Mouse (Mus musculus): ENCODE data around the gene Nrg3.
"Not testable (repeated sequence)": the region's sequence is repeated elsewhere in the genome, so short reads cannot be mapped to it uniquely, and the experiment has no call there.

The Nrg3 gene

DNA sequence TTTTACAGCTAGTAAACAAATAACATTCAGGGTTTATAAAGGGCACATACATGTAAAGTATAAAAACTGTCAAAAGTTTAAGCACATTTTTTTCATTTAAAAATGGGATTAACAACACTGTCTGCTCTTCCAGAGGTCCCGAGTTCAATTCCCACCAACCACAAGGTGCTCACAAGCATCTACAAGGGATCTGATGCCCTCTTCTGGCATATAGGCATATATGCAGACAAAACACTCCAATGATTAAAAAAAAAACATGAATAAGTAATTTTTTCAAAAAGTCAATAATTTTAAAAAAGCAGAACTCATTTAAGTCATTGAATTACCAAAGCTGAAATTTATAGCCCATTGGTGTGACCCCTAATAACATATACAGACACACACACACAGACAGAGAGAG is 878.6 kb downstream of the Nrg3 start:
- no peak for DNase-seq

- DNase-seq: no peak
These were observed 896.1 kb downstream of the Nrg3 start for GRCm38 (mm10) chr14:38576796-38577195.

- DNase-seq: no peak
These were observed 904.7 kb downstream of the Nrg3 start for GRCm38 (mm10) chr14:38568184-38568583.

DNA sequence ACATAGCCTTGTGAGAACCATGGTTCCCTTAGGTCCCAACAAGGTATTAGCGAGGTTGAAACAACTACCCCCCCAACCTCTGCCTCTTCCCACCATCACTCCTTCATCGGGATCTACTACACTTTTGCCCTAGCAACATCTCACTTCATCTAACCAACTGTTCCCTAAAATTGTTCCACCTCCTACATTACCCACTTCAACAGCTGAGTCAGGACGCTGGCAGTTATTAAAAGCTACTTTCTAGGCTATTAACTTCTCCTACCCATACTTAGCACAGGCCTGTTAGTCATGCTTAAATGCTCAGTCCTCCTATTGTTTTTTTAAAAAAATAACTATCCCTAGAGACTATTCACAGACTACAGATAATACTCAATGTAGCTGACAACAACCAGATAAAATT is 906.7 kb downstream of the Nrg3 start:
- DNase-seq: no peak

GRCm38 (mm10) chr14:38554636-38555035 is 918.3 kb downstream of the Nrg3 start:
- DNase-seq: no peak

- no peak for DNase-seq
These were observed 925.6 kb downstream of the Nrg3 start for GRCm38 (mm10) chr14:38547257-38547656.

GRCm38 (mm10) chr14:38535181-38535580 is 937.7 kb downstream of the Nrg3 start:
- DNase-seq: no peak

GRCm38 (mm10) chr14:38533495-38533894 is 939.4 kb downstream of the Nrg3 start:
- DNase-seq: no peak

GRCm38 (mm10) chr14:38516232-38516631 is 956.7 kb downstream of the Nrg3 start:
- no peak for DNase-seq

GRCm38 (mm10) chr14:38509016-38509415 is 963.9 kb downstream of the Nrg3 start:
- no peak for DNase-seq

GRCm38 (mm10) chr14:38494970-38495369 is 977.9 kb downstream of the Nrg3 start:
- DNase-seq: no peak

DNA sequence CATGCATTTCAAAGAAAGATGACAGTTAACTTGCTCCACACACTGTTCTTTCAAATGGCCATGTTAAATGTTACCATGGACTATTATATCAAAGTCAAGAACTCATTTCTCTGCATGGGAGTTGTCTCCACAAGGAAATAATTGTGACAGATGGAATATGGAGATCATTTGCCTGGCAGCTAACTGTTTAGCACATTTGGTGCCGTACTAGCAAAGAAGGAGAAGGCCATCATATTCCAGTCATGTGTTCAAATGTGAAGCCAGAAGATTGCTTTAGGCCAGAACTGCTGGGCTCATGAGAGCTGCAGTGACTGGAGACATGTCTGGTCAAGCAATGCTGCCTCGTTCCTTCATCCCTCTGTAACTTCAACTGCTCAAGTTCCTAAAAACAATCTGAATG is 1025.8 kb downstream of the Nrg3 start:
- peak in 1 of 2 experiments; percentile 2 for DNase-seq

GRCm38 (mm10) chr14:38444788-38445187 is 1028.1 kb downstream of the Nrg3 start:
- DNase-seq: no peak

- DNase-seq: no peak
These were observed 1038.9 kb downstream of the Nrg3 start for GRCm38 (mm10) chr14:38433793-38434589.

- peak in 1 of 2 experiments; percentile 10 for DNase-seq
These were observed 1098.2 kb downstream of the Nrg3 start for GRCm38 (mm10) chr14:38374660-38375059.

DNA sequence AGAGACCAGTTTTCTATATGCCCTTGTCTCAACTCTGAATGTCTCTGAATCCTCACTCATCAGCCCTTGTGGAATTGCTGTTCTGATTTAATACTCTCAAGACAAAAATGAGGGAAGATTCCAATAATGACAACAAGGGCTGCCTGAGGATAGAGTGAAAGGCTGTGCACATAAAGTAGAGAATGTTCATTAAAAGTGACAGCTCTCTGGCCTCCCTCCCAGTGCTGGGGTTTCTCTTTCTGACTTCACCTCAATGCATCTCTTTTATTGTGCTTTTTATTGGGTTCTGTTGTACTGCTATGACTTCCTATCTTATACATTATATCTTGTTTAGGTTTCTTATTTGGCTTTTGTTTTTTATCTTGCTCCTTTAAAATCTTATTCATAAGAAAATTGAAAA is 1131.9 kb downstream of the Nrg3 start:
- DNase-seq: peak; percentile 22 to 41

DNA sequence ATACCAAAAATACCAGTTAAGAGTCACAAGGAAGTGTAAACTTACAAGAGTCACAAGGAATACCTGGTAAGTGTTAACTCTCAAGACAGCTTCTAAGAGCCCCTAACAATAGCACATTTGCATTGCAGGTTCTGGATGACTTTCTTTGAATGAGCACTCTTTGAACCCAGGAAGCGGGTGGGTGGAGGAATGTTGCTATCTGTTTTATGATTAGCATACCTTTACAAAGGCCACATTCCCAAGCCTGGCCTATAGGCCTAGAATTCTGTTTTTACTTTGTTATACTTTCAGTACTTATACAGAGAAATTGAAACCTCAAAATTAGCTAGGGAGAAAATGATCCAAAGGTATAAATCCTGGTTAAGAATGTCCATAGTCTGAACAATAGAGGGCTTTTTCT is 1150.0 kb downstream of the Nrg3 start:
- not testable (repeated sequence) for DNase-seq

DNA sequence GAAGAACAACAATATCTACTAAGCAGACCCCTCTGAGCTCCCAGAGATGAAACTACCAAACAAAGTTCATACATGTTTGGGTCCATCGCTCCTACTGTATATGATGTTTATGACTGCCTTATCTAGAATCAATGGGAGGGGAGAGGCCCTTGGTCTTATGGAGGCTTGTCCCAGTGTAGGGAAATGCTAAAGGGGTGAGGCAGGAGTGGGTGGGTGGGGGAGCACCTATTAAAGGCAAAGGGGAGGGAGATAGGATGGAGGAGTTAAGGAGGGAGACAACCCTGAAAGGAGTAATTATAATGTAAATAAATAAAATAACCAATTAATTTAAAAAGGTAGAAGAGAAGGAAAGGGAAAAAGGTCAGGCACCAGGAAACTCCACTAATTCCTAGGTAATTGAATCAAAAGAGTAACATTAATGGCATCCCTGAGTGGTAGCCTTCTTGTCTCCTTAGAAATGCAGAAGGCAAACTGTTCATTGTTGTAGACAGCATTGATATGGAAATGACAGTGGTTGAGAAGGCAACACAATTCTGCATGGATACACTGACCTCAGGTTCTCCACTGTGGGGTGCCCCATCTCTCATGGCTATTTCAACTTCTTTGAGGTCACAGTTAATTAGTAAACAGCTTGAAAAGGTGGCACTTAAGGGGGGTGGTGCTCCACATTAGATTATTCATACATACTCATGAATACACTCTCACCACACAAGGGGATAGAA is 1152.1 kb downstream of the Nrg3 start:
- no peak for DNase-seq
